Mouse (Mus musculus) heart, embryonic 16.5 days (tissue): Measurements from ENCODE around the gene Gm10718. TPM values are rescaled to one million over a fixed set of nuclear protein-coding genes. Genes with fewer than 3 reads are reported as not detected.
"Not testable (repeated sequence)": the region's sequence is repeated elsewhere in the genome, so short reads cannot be mapped to it uniquely, and the experiment has no call there.

Experiments
- ATAC-seq: fragments of 200-750 bp; cut with Nextera tagmentation; replicated peaks from 2 replicates; pipeline ENCODE4 v1.8.0; 2017; ENCODE audit warnings: moderate number of reproducible peaks; ENCODE audit not compliant: insufficient read depth, low FRiP score; ENCODE audit errors: extremely low read depth
- H3K27ac ChIP-seq: fragments of 300-500 bp; sonication (generic); 2 replicates; pipeline ENCODE4 v1.5.1; 2014; ENCODE audit warnings: mild to moderate bottlenecking, low read length, control low read depth, moderate library complexity
- H3K27me3 ChIP-seq: fragments of 300-500 bp; sonication (generic); 2 replicates; pipeline ENCODE4 v1.6.1; 2014; ENCODE audit warnings: low read length, mixed read lengths; ENCODE audit not compliant: control insufficient read depth, insufficient read depth
- H3K36me3 ChIP-seq: fragments of 300-500 bp; sonication (generic); 2 replicates; pipeline ENCODE4 v1.6.1; 2014; ENCODE audit not compliant: control insufficient read depth, insufficient read depth
- H3K4me1 ChIP-seq: fragments of 300-500 bp; sonication (generic); 2 replicates; pipeline ENCODE4 v1.6.1; 2014; ENCODE audit warnings: low read length, mixed read lengths; ENCODE audit not compliant: control insufficient read depth, insufficient read depth
- H3K4me2 ChIP-seq: fragments of 300-500 bp; sonication (generic); 2 replicates; pipeline ENCODE4 v1.6.1; 2014; ENCODE audit warnings: low read depth, mild to moderate bottlenecking, control low read depth, low read length
- H3K4me3 ChIP-seq: fragments of 300-500 bp; sonication (generic); 2 replicates; pipeline ENCODE4 v1.5.1; 2014; ENCODE audit warnings: mild to moderate bottlenecking, control low read depth, low read length
- H3K9ac ChIP-seq: fragments of 300-500 bp; sonication (generic); 2 replicates; pipeline ENCODE4 v1.6.1; 2014; ENCODE audit warnings: low read length, control low read depth
- H3K9me3 ChIP-seq: fragments of 300-500 bp; sonication (generic); replicated peaks from 2 replicates; pipeline ENCODE4 v1.6.1; 2016; ENCODE audit warnings: low read length; ENCODE audit not compliant: control insufficient read depth
- WGBS: fragments of 180-500 bp; shearing (Covaris S2); extraction: QIAGEN DNeasy Blood & Tissue Kit; methylation state at CpG from one replicate; pipeline ENCODE4 v1.1.7; 2014; 5-methylcytosine and 5-hydroxymethylcytosine counted together
- polyA plus RNA-seq: library from polyadenylated mRNA; unstranded; fragments of >200 nt; fragmentation: Nextera tagmentation; extraction: Ambion mirVana; gene quantifications from 2 replicates; pipeline ENCODE4 v1.2.1, GENCODE M21; 2015

The Gm10718 gene
- 2.3 TPM in 1 of 2 replicates, not detected in the other for polyA plus RNA-seq

DNA sequence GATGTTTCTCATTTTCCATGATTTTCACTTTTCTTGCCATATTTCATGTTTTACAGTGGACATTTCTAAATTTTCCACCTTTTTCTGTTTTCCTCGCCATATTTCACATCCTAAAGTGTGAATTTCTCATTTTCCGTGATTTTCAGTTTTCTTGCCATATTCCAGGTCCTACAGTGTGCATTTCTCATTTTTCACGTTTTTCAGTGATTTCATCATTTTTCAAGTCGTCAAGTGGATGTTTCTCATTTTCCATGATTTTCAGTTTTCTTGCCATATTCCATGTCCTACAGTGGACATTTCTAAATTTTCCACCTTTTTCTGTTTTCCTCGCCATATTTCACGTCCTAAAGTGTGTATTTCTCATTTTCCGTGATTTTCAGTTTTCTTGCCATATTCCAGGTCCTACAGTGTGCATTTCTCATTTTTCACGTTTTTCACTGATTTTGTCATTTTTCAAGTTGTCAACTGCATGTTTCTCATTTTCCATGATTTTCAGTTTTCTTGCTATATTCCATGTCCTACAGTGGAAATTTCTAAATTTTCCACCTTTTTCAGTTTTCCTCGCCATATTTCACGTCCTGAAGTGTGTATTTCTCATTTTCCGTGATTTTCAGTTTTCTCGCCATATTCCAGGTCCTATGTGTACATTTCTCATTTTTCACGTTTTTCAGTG lies at the start of gene Gm10718:
Gene Gm10718, plus strand, starts transcription at position 236 of the 673 bp plus-strand sequence.
- WGBS = 72% methylated on average over 9 of the region's 13 CpGs
- H3K4me2 ChIP-seq, H3K4me3 ChIP-seq, H3K27me3 ChIP-seq, H3K9ac ChIP-seq, H3K9me3 ChIP-seq, ATAC-seq, H3K27ac ChIP-seq, H3K36me3 ChIP-seq, H3K4me1 ChIP-seq: not testable (repeated sequence)

DNA sequence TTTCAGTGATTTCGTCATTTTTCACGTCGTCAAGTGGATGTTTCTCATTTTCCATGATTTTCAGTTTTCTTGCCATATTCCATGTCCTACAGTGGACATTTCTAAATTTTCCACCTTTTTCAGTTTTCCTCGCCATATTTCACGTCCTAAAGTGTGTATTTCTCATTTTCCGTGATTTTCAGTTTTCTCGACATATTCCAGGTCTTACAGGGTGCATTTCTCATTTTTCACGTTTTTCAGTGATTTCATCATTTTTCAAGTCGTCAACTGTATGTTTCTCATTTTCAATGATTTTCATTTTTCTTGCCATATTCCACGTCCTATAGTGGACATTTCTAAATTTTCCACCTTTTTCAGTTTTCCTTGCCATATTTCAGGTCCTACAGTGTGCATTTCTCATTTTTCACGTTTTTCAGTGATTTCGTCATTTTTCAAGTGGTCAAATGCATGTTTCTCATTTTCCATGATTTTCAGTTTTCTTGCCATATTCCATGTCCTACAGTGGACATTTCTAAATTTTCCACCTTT lies 22.8 kb upstream of the Gm10718 start, which contains the start of gene Gm10722:
Gene Gm10722, plus strand, starts transcription at position 478 of the 528 bp plus-strand sequence.
- H3K9me3 ChIP-seq, H3K4me3 ChIP-seq, H3K9ac ChIP-seq, ATAC-seq, H3K4me1 ChIP-seq, H3K4me2 ChIP-seq, H3K36me3 ChIP-seq, H3K27ac ChIP-seq, H3K27me3 ChIP-seq: not testable (repeated sequence)
- WGBS = 62% methylated on average over 12 of the region's 12 CpGs

DNA sequence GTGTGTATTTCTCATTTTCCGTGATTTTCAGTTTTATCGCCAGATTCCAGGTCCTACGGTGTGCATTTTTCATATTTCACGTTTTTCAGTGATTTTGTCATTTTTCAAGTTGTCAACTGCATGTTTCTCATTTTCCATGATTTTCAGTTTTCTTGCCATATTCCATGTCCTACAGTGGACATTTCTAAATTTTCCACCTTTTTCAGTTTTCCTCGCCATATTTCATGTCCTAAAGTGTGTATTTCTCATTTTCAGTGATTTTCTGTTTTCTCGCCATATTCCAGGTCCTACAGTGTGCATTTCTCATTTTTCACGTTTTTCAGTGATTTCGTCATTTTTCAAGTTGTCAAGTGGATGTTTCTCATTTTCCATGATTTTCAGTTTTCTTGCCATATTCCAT lies 22.3 kb upstream of the Gm10718 start:
- not testable (repeated sequence) for H3K4me1 ChIP-seq, ATAC-seq, H3K27me3 ChIP-seq, H3K4me2 ChIP-seq, H3K27ac ChIP-seq, H3K9me3 ChIP-seq, H3K4me3 ChIP-seq, H3K9ac ChIP-seq, H3K36me3 ChIP-seq
- 61% methylated on average over 8 of the region's 8 CpGs for WGBS

DNA sequence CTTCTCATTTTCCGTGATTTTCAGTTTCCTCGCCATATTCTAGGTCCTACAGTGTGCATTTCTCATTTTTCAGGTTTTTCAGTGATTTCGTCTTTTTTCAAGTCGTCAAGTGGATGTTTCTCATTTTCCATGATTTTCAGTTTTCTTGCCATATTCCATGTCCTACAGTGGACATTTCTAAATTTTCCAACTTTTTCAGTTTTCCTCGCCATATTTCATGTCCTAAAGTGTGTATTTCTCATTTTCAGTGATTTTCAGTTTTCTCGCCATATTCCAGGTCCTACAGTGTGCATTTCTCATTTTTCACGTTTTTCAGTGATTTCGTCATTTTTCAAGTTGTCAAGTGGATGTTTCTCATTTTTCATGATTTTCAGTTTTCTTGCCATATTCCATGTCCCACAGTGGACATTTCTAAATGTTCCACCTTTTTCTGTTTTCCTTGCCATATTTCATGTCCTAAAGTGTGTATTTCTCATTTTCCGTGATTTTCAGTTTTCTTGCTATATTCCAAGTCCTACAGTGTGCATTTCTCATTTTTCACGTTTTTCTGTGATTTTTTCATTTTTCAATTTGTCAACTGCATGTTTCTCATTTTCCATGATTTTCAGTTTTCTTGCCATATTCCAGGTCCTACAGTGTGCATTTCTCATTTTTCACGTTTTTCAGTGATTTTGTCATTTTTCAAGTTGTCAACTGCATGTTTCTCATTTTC lies 21.2 kb upstream of the Gm10718 start:
- not testable (repeated sequence) for H3K9ac ChIP-seq, H3K9me3 ChIP-seq, H3K4me2 ChIP-seq, H3K36me3 ChIP-seq, H3K27me3 ChIP-seq, H3K4me1 ChIP-seq, H3K27ac ChIP-seq, H3K4me3 ChIP-seq
- peak; percentile 78 for ATAC-seq
- 55% methylated on average over 8 of the region's 11 CpGs for WGBS

DNA sequence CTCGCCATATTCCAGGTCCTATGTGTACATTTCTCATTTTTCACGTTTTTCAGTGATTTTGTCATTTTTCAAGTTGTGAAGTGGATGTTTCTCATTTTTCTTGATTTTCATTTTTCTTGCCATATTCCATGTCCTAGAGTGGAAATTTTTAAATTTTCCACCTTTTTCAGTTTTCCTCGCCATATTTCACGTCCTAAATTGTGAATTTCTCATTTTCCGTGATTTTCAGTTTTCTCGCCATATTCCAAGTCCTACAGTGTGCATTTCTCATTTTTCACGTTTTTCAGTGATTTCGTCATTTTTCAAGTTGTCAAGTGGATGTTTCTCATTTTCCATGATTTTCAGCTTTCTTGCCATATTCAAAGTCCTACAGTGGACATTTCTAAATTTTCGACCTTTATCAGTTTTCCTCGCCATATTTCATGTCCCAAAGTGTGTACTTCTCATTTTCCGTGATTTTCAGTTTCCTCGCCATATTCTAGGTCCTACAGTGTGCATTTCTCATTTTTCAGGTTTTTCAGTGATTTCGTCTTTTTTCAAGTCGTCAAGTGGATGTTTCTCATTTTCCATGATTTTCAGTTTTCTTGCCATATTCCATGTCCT lies 20.5 kb upstream of the Gm10718 start, which contains the start of gene Gm11168:
Gene Gm11168, plus strand, starts transcription at position 553 of the 603 bp plus-strand sequence.
- not testable (repeated sequence) for ATAC-seq, H3K27ac ChIP-seq, H3K27me3 ChIP-seq, H3K9ac ChIP-seq, H3K4me3 ChIP-seq, H3K36me3 ChIP-seq, H3K4me2 ChIP-seq, H3K9me3 ChIP-seq, H3K4me1 ChIP-seq
- WGBS = 59% methylated on average over 6 of the region's 14 CpGs

DNA sequence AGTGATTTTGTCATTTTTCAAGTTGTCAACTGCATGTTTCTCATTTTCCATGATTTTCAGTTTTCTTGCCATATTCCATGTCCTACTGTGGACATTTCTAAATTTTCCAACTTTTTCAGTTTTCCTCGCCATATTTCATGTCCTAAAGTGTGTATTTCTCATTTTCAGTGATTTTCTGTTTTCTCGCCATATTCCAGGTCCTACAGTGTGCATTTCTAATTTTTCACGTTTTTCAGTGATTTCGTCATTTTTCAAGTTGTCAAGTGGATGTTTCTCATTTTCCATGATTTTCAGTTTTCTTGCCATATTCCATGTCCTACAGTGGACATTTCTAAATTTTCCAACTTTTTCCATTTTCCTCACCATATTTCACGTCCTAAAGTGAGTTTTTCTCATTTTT lies 17.2 kb upstream of the Gm10718 start:
- not testable (repeated sequence) for H3K27ac ChIP-seq, ATAC-seq, H3K9me3 ChIP-seq, H3K27me3 ChIP-seq, H3K4me2 ChIP-seq, H3K4me1 ChIP-seq, H3K4me3 ChIP-seq, H3K36me3 ChIP-seq, H3K9ac ChIP-seq
- 79% methylated on average over 1 of the region's 5 CpGs for WGBS

DNA sequence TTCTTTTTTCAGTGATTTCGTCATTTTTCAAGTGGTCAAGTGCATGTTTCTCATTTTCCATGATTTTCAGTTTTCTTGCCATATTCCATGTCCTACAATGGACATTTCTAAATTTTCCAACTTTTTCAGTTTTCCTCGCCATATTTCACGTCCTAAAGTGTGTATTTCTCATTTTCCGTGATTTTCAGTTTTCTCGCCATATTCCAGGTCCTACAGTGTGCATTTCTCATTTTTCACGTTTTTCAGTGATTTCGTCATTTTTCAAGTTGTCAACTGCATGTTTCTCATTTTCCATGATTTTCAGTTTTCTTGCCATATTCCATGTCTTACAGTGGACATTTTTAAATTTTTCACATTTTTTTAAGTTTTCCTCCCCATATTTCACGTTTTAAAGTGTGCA lies 16.7 kb upstream of the Gm10718 start:
- not testable (repeated sequence) for H3K27ac ChIP-seq, H3K4me3 ChIP-seq, H3K27me3 ChIP-seq, H3K36me3 ChIP-seq, H3K4me1 ChIP-seq, H3K9ac ChIP-seq, H3K4me2 ChIP-seq, H3K9me3 ChIP-seq
- ATAC-seq = peak; percentile 53
- 72% methylated on average over 8 of the region's 8 CpGs for WGBS

DNA sequence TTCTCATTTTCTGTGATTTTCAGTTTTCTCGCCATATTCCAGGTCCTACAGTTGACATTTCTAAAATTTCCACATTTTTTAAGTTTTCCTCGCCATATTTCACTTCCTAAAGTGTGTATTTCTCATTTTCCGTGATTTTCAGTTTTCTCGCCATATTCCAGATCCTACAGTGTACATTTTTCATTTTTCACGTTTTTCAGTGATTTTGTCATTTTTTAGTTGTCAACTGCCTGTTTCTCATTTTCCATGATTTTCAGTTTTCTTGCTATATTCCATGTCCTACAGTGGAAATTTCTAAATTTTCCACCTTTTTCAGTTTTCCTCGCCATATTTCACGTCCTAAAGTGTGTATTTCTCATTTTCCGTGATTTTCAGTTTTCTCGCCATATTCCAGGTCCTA lies 16.1 kb upstream of the Gm10718 start:
- H3K9ac ChIP-seq, H3K27ac ChIP-seq, H3K4me3 ChIP-seq, H3K9me3 ChIP-seq, H3K4me1 ChIP-seq, H3K27me3 ChIP-seq, H3K36me3 ChIP-seq, ATAC-seq, H3K4me2 ChIP-seq: not testable (repeated sequence)
- 71% methylated on average over 6 of the region's 9 CpGs for WGBS

DNA sequence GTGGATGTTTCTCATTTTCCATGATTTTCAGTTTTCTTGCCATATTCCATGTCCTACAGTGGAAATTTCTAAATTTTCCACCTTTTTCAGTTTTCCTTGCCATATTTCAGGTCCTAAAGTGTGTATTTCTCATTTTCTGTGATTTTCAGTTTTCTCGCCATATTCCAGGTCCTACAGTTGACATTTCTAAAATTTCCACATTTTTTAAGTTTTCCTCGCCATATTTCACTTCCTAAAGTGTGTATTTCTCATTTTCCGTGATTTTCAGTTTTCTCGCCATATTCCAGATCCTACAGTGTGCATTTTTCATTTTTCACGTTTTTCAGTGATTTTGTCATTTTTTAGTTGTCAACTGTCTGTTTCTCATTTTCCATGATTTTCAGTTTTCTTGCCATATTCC lies 14.0 kb upstream of the Gm10718 start:
- H3K4me3 ChIP-seq, H3K4me1 ChIP-seq, H3K36me3 ChIP-seq, H3K4me2 ChIP-seq, H3K9ac ChIP-seq, H3K9me3 ChIP-seq, H3K27me3 ChIP-seq, H3K27ac ChIP-seq: not testable (repeated sequence)
- ATAC-seq = peak; percentile 38; the same call in 1 of the 2 replicates
- WGBS = no CpG with 5 or more reads among the region's 5 CpGs
